Mouse (Mus musculus) WW6 (cell line): ENCODE results near the gene Rnf114.

Experiments
- DNase-seq: peaks from one replicate; pipeline ENCODE4 v3.0.0-alpha.2; 2013; ENCODE audit warnings: low read depth, low spot score

Gene Rnf114

DNA sequence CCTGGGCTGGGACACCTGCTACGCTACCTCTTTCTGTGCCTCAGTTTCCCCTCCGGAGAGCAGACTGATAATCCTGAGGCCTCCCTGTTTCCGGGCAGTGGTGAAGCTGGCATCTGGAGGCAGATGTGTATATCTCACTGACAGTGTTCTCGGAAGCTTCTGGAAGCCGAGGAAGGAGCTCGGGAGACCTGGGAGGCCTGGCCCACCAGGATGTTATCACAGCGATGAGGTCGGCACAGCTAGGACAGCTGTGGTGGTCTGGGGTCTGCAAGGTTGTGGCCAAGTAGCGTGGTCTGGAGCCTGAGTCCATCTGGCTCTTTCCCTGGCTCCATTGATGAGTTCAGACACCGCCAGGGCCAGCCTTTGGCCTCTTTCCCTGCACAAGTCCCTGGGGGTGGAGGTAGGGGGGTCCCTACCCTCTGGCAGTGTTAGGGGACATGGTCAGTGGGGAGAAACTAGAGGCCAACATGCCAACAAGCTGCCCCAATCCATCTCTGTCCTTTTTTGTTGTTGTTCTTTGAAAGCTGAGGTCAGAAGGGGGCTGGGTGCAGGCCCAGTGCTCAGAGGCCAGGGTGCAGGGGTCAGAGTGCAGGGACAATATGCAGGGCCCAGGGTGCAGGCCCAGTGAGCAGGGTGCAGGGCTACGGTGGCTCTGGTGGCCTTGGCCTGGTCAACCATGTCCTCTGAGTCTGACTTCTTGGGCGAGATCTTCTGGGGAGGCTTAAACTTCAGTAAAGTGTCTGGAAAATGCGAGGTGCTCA, 72.3 kb downstream of the Rnf114 start:
- no peak for DNase-seq

DNA sequence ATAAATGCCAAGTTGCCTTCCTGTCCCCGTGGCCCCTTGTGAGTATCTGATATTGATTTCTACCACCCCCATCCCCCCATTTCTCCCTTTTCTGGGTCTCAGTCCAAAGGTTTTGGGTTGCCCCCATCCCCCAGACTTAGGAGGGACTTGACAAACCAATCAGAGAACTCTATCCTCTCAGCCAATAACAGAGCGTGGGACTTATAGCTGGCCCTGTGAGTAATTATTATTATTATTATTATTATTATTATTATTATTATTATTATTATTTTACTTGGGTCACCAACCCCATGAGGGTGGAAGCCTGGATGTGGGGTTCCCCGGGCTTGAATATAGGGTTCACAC, 72.8 kb downstream of the Rnf114 start:
- no peak for DNase-seq

DNA sequence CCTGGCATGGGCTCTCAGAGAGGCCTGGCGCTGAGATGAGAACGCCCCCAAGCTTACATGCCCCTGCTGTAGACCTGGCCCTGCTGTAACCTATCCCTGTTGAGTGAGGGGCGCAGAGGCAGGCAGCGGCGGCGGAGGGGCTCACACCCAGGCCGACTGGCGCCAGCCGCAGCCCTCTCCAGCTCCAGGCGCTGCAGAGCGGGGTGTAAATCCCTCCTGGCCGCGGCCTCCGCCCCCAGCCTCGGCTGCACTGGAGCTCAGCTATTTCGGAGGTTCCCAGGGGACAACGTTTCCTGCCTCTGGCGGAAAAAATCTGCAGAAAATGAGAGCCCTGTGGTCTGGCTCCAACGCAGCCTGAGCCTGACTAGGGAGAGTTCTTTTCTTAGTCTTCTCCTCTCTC, 73.2 kb downstream of the Rnf114 start:
- no peak for DNase-seq
